Mouse (Mus musculus): ENCODE measurements around the gene Actr3. TPM values are rescaled to one million over a fixed set of nuclear protein-coding genes. Genes with fewer than 3 reads are reported as not detected.
A peak's percentile ranks its signal among the peaks of the same experiment; 100 is the strongest.

Actr3 gene
- polyA plus RNA-seq, 1 experiment from 2014 or later = 303 TPM

DNA sequence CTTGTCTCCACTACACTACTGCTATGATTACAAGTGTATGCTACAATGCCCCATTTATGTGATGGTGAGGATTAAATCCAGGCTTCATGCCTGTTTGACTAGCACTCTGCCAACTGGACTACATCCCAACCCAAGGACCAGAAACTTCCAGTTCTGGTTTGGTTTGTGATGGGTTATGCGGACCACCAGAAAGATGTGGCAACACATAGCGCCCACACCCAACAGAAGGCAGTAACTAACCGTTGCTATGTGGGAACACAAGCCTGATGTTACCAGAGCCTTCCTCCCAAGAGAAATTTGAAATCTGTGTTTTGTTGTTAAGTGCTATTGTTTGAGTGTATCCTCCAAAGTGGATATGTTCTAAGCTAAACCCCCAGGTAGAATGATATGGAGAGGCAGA, 4.0 kb upstream of the Actr3 start:
- H3K27ac ChIP-seq (ENCODE audit: low read length) = no peak overlapping the region
- ATAC-seq (ENCODE audit: low FRiP score, low TSS enrichment) = no peak
- H3K27me3 ChIP-seq (ENCODE audit: insufficient read depth, low read length) = no peaks in the 10 kb centered on the region
- H3K36me3 ChIP-seq (ENCODE audit: insufficient read depth, low read length) = no peaks in the 10 kb centered on the region
- no peaks in the 10 kb centered on the region for H3K9me3 ChIP-seq (ENCODE audit: low read length)
- peaks cover 11% of the 10 kb centered on the region for H3K4me1 ChIP-seq (ENCODE audit: insufficient read depth, low read length)
- H3K9ac ChIP-seq (replicated peaks; ENCODE audit: low read length) = no peak overlapping the region
- H3K4me3 ChIP-seq (ENCODE audit: low read length) = no peak overlapping the region
- H3K4me2 ChIP-seq (replicated peaks; ENCODE audit: low read depth, low read length) = no peak overlapping the region
- WGBS = 90% methylated on average over 3 of the region's 3 CpGs

DNA sequence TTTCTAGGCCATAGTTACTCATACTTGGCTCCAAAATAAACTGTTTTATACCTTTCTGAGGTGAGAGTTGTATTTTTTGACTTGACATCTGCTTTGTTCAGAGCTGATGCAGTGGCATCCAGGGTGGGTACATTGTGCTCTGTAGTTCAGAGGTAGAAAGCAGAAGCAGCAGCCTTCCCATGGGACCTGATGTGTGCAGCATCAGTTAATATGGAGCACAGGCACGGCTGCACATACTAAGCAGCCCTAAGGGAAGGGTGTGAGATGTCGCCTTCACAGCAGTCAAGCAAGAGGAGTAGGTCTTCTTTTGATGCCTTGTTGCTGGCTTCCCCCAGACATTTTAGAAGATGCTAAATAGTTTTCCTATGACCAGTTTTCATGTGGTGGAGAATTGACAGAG, 3.3 kb upstream of the Actr3 start:
- Histone ChIP-seq H3K36me3 (ENCODE audit: insufficient read depth, low read length) (no peaks in the 10 kb centered on the region), H3K4me2 (replicated peaks; ENCODE audit: low read depth, low read length) (no peak overlapping the region), H3K4me3 (ENCODE audit: low read length) (no peak overlapping the region), H3K9ac (replicated peaks; ENCODE audit: low read length) (no peak overlapping the region), H3K4me1 (ENCODE audit: insufficient read depth, low read length) (peaks cover 11% of the 10 kb centered on the region), H3K9me3 (ENCODE audit: low read length) (no peaks in the 10 kb centered on the region), H3K27ac (ENCODE audit: low read length) (no peak overlapping the region), H3K27me3 (ENCODE audit: insufficient read depth, low read length) (no peaks in the 10 kb centered on the region)
- ATAC-seq (ENCODE audit: low FRiP score, low TSS enrichment) = no peak
- WGBS = 87% methylated on average over 2 of the region's 2 CpGs

- Histone ChIP-seq H3K27ac (ENCODE audit: low read length) (no peak overlapping the region), H3K4me3 (ENCODE audit: low read length) (no peak overlapping the region), H3K4me1 (ENCODE audit: insufficient read depth, low read length) (peaks cover 14% of the 10 kb centered on the region), H3K9ac (replicated peaks; ENCODE audit: low read length) (no peak overlapping the region), H3K9me3 (ENCODE audit: low read length) (no peaks in the 10 kb centered on the region), H3K4me2 (replicated peaks; ENCODE audit: low read depth, low read length) (no peak overlapping the region), H3K27me3 (ENCODE audit: insufficient read depth, low read length) (no peaks in the 10 kb centered on the region), H3K36me3 (ENCODE audit: insufficient read depth, low read length) (no peaks in the 10 kb centered on the region)
- no peak for ATAC-seq (ENCODE audit: low FRiP score, low TSS enrichment)
- 48% methylated on average over 3 of the region's 3 CpGs for WGBS
Measured at GRCm38 (mm10) chr1:125437927-125438326, 2.4 kb upstream of the Actr3 start.

GRCm38 (mm10) chr1:125437161-125437560, 1.6 kb upstream of the Actr3 start:
- ATAC-seq (ENCODE audit: low FRiP score, low TSS enrichment) = no peak
- Histone ChIP-seq H3K4me2 (replicated peaks; ENCODE audit: low read depth, low read length) (no peak overlapping the region), H3K9ac (replicated peaks; ENCODE audit: low read length) (no peak overlapping the region), H3K4me3 (ENCODE audit: low read length) (no peak overlapping the region), H3K36me3 (ENCODE audit: insufficient read depth, low read length) (no peaks in the 10 kb centered on the region), H3K27ac (ENCODE audit: low read length) (no peak overlapping the region), H3K27me3 (ENCODE audit: insufficient read depth, low read length) (no peaks in the 10 kb centered on the region), H3K9me3 (ENCODE audit: low read length) (no peaks in the 10 kb centered on the region), H3K4me1 (ENCODE audit: insufficient read depth, low read length) (peaks cover 18% of the 10 kb centered on the region)
- WGBS = 83% methylated on average over 2 of the region's 2 CpGs

- ATAC-seq (ENCODE audit: low FRiP score, low TSS enrichment) = no peak
- H3K4me3 ChIP-seq (ENCODE audit: low read length) = peak overlapping the region; percentile 87
- 0% methylated on average over 2 of the region's 23 CpGs for WGBS
- peak overlapping the region; percentile 93 for H3K9ac ChIP-seq (replicated peaks; ENCODE audit: low read length)
- no peaks in the 10 kb centered on the region for H3K36me3 ChIP-seq (ENCODE audit: insufficient read depth, low read length)
- H3K4me2 ChIP-seq (replicated peaks; ENCODE audit: low read depth, low read length) = peak overlapping the region; percentile 59
- peak overlapping the region; percentile 98 for H3K27ac ChIP-seq (ENCODE audit: low read length)
- no peaks in the 10 kb centered on the region for H3K27me3 ChIP-seq (ENCODE audit: insufficient read depth, low read length)
- peaks cover 21% of the 10 kb centered on the region for H3K4me1 ChIP-seq (ENCODE audit: insufficient read depth, low read length)
- H3K9me3 ChIP-seq (ENCODE audit: low read length) = no peaks in the 10 kb centered on the region
Measured at GRCm38 (mm10) chr1:125435018-125435368, 534 bp downstream of the Actr3 start.

GRCm38 (mm10) chr1:125434485-125435001, 984 bp downstream of the Actr3 start:
- Histone ChIP-seq H3K27ac (ENCODE audit: low read length) (peak overlapping the region; percentile 98), H3K9me3 (ENCODE audit: low read length) (no peaks in the 10 kb centered on the region), H3K4me2 (replicated peaks; ENCODE audit: low read depth, low read length) (peak overlapping the region; percentile 59), H3K9ac (replicated peaks; ENCODE audit: low read length) (peak overlapping the region; percentile 93), H3K27me3 (ENCODE audit: insufficient read depth, low read length) (no peaks in the 10 kb centered on the region), H3K4me3 (ENCODE audit: low read length) (peak overlapping the region; percentile 87), H3K36me3 (ENCODE audit: insufficient read depth, low read length) (no peaks in the 10 kb centered on the region), H3K4me1 (ENCODE audit: insufficient read depth, low read length) (peaks cover 21% of the 10 kb centered on the region)
- WGBS = under 1% methylated on average over 25 of the region's 25 CpGs
- no peak for ATAC-seq (ENCODE audit: low FRiP score, low TSS enrichment)

DNA sequence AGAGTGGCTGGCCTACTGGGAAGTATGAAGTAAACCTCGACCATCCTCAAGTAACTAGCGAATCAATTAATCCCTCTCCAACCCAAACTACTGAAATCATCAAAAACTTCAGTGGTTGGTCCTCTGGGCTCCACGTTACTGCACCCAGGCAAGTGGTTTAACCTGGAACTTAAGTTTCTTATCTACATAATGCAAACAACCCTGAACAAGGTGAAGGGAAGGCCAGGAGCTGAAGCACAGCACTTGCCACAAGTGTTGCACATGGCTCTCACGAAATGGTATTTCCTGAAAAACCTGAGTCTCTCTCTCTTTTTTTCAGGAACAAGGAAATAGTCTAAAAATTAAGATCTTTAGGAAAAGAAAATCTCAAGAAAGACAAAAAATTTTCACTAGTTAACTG, 4.2 kb downstream of the Actr3 start:
- Histone ChIP-seq H3K27ac (ENCODE audit: low read length) (no peak overlapping the region), H3K36me3 (ENCODE audit: insufficient read depth, low read length) (no peaks in the 10 kb centered on the region), H3K9me3 (ENCODE audit: low read length) (no peaks in the 10 kb centered on the region), H3K4me2 (replicated peaks; ENCODE audit: low read depth, low read length) (no peak overlapping the region), H3K4me3 (ENCODE audit: low read length) (no peak overlapping the region), H3K4me1 (ENCODE audit: insufficient read depth, low read length) (peaks cover 31% of the 10 kb centered on the region), H3K9ac (replicated peaks; ENCODE audit: low read length) (no peak overlapping the region), H3K27me3 (ENCODE audit: insufficient read depth, low read length) (no peaks in the 10 kb centered on the region)
- ATAC-seq (ENCODE audit: low FRiP score, low TSS enrichment) = no peak
- WGBS = 78% methylated on average over 4 of the region's 4 CpGs

DNA sequence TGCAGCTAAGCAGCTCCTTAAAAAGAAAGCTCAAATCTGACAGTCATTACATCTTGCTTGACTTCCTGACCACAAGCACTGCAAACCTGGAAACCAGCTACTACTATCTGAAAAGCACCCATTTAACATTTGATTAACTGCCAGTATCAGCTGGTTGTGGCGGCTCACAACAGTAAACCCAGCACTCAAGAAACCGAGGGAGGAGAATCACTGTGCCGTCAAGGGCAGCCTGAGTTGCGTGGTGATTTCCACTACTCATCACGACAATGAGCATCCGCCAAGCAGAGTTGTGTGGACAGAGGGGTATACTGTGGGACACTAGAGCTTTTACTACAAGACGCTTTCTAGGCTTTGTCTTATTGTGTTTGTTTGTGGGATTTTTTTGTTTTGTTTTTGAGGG, 4.8 kb downstream of the Actr3 start:
- no peaks in the 10 kb centered on the region for H3K9me3 ChIP-seq (ENCODE audit: low read length)
- peaks cover 29% of the 10 kb centered on the region for H3K4me1 ChIP-seq (ENCODE audit: insufficient read depth, low read length)
- no peak overlapping the region for H3K4me3 ChIP-seq (ENCODE audit: low read length)
- no peaks in the 10 kb centered on the region for H3K36me3 ChIP-seq (ENCODE audit: insufficient read depth, low read length)
- no peak overlapping the region for H3K27ac ChIP-seq (ENCODE audit: low read length)
- no peak overlapping the region for H3K9ac ChIP-seq (replicated peaks; ENCODE audit: low read length)
- WGBS = 43% methylated on average over 7 of the region's 7 CpGs
- H3K27me3 ChIP-seq (ENCODE audit: insufficient read depth, low read length) = no peaks in the 10 kb centered on the region
- H3K4me2 ChIP-seq (replicated peaks; ENCODE audit: low read depth, low read length) = no peak overlapping the region
- no peak for ATAC-seq (ENCODE audit: low FRiP score, low TSS enrichment)

DNA sequence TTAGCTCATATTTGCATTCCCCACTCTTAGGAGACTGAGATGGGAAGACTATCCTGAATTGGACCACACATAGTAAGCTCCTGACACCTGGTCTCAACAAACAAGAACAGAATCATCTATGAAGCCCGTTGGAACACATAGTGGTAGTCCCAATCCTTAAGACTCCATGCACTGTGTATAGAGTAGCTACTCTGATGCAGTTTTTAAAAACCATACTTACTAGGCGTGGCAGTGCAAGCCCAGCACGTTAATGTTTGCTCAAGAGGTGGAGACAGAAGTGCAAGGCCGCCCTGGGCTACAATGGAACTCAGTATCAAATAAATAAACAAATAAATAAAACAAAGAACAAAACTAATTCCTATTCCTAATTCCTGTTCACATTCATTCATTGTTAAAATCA, 5.5 kb downstream of the Actr3 start:
- no peak overlapping the region for H3K4me3 ChIP-seq (ENCODE audit: low read length)
- no peaks in the 10 kb centered on the region for H3K36me3 ChIP-seq (ENCODE audit: insufficient read depth, low read length)
- no peak overlapping the region for H3K4me2 ChIP-seq (replicated peaks; ENCODE audit: low read depth, low read length)
- peaks cover 31% of the 10 kb centered on the region for H3K4me1 ChIP-seq (ENCODE audit: insufficient read depth, low read length)
- no peaks in the 10 kb centered on the region for H3K27me3 ChIP-seq (ENCODE audit: insufficient read depth, low read length)
- 82% methylated on average over 4 of the region's 4 CpGs for WGBS
- H3K27ac ChIP-seq (ENCODE audit: low read length) = no peak overlapping the region
- no peak for ATAC-seq (ENCODE audit: low FRiP score, low TSS enrichment)
- H3K9me3 ChIP-seq (ENCODE audit: low read length) = no peaks in the 10 kb centered on the region
- no peak overlapping the region for H3K9ac ChIP-seq (replicated peaks; ENCODE audit: low read length)

DNA sequence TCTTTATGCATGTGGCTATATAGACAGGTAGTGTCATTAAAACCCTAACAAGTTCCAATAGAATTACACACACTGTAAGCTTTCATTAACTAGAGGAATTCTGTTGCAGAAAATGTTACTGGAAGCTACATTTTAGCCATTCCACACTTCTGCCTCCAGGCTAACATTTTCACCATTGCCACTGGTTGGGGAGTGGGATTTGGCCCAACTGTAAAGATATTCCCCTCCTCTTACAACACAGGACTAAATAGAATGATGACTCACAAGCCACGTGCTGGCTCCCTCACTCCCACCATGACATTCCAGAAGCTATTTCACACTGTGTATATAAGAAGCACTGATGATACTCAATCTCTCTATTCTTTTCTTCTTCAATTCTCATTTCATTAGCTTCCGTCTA, 7.2 kb downstream of the Actr3 start:
- Histone ChIP-seq H3K9ac (replicated peaks; ENCODE audit: low read length) (no peak overlapping the region), H3K4me1 (ENCODE audit: insufficient read depth, low read length) (peaks cover 31% of the 10 kb centered on the region), H3K4me2 (replicated peaks; ENCODE audit: low read depth, low read length) (no peak overlapping the region), H3K27me3 (ENCODE audit: insufficient read depth, low read length) (no peaks in the 10 kb centered on the region), H3K9me3 (ENCODE audit: low read length) (no peaks in the 10 kb centered on the region), H3K4me3 (ENCODE audit: low read length) (no peak overlapping the region), H3K27ac (ENCODE audit: low read length) (no peak overlapping the region), H3K36me3 (ENCODE audit: insufficient read depth, low read length) (no peaks in the 10 kb centered on the region)
- 48% methylated on average over 2 of the region's 2 CpGs for WGBS
- no peak for ATAC-seq (ENCODE audit: low FRiP score, low TSS enrichment)
